Mouse (Mus musculus) 3T3-L1 (cell line): ENCODE measurements around the gene Atg16l1.
A peak's percentile ranks its signal among the peaks of the same experiment; 100 is the strongest.

Experiments
- DNase-seq: peaks from one replicate; pipeline ENCODE4 v3.0.0-alpha.2; 2015; ENCODE audit warnings: low read depth, low spot score

The Atg16l1 gene

GRCm38 (mm10) chr1:87755641-87756470 lies at the start of gene Atg16l1:
Atg16l1 (plus strand) TSS chr1:87755870.
- peak; percentile 96 for DNase-seq

- DNase-seq, result no peak
Measured at GRCm38 (mm10) chr1:87706361-87706760, 49.3 kb upstream of the Atg16l1 start.

- no peak for DNase-seq
Measured at GRCm38 (mm10) chr1:87709020-87709419, 46.6 kb upstream of the Atg16l1 start.

GRCm38 (mm10) chr1:87709661-87710270 lies 45.9 kb upstream of the Atg16l1 start:
- DNase-seq, result no peak

GRCm38 (mm10) chr1:87711938-87712613 lies 43.6 kb upstream of the Atg16l1 start:
- DNase-seq, result no peak

GRCm38 (mm10) chr1:87712614-87712971 lies 43.1 kb upstream of the Atg16l1 start:
- no peak for DNase-seq

- peak; percentile 81 for DNase-seq
Measured at GRCm38 (mm10) chr1:87721382-87721781, 34.3 kb upstream of the Atg16l1 start.

- peak; percentile 56 for DNase-seq
Measured at GRCm38 (mm10) chr1:87722081-87722480, 33.6 kb upstream of the Atg16l1 start.

GRCm38 (mm10) chr1:87723351-87723750 lies 32.3 kb upstream of the Atg16l1 start:
- DNase-seq, result peak; percentile 7

- DNase-seq, result no peak
Measured at GRCm38 (mm10) chr1:87729070-87729469, 26.6 kb upstream of the Atg16l1 start.

- DNase-seq, result no peak
Measured at GRCm38 (mm10) chr1:87729850-87730249, 25.8 kb upstream of the Atg16l1 start.

- peak; percentile 70 for DNase-seq
Measured at GRCm38 (mm10) chr1:87730271-87730670, 25.4 kb upstream of the Atg16l1 start.

GRCm38 (mm10) chr1:87733212-87733611 lies 22.5 kb upstream of the Atg16l1 start:
- no peak for DNase-seq

GRCm38 (mm10) chr1:87734153-87734552 lies 21.5 kb upstream of the Atg16l1 start:
- DNase-seq, result peak; percentile 86

GRCm38 (mm10) chr1:87740584-87741290 lies 14.9 kb upstream of the Atg16l1 start:
- peak; percentile 81 for DNase-seq

- no peak for DNase-seq
Measured at GRCm38 (mm10) chr1:87749360-87749973, 6.2 kb upstream of the Atg16l1 start.

- DNase-seq, result no peak
Measured at GRCm38 (mm10) chr1:87763821-87764220, 8.2 kb downstream of the Atg16l1 start.

- no peak for DNase-seq
Measured at GRCm38 (mm10) chr1:87765741-87766140, 10.1 kb downstream of the Atg16l1 start.

GRCm38 (mm10) chr1:87766233-87766632 lies 10.6 kb downstream of the Atg16l1 start:
- DNase-seq, result peak; percentile 42

GRCm38 (mm10) chr1:87769263-87769662 lies 13.6 kb downstream of the Atg16l1 start:
- DNase-seq, result no peak

- no peak for DNase-seq
Measured at GRCm38 (mm10) chr1:87770486-87770885, 14.8 kb downstream of the Atg16l1 start.
